Mouse (Mus musculus): ENCODE measurements around the gene Tubal3.
A peak's percentile ranks its signal among the peaks of the same experiment; 100 is the strongest.
"Not testable (repeated sequence)": the region's sequence is repeated elsewhere in the genome, so short reads cannot be mapped to it uniquely, and the experiment has no call there.

Gene Tubal3

GRCm38 (mm10) chr13:3917571-3918311 is at the start of gene Tubal3, which contains the start of gene Net1:
Gene Tubal3 (plus strand): TSS chr13:3918274.
Gene Net1 (minus strand): TSS chr13:3918220.
- peak; percentile 92 for DNase-seq (ENCODE audit: low read depth, low spot score)

GRCm38 (mm10) chr13:3869901-3870300 is 48.2 kb upstream of the Tubal3 start:
- no peak for DNase-seq (ENCODE audit: low read depth, low spot score)

GRCm38 (mm10) chr13:3872832-3873231 is 45.2 kb upstream of the Tubal3 start:
- no peak for DNase-seq (ENCODE audit: low read depth, low spot score)

- DNase-seq (ENCODE audit: low read depth, low spot score) = no peak
Measured at GRCm38 (mm10) chr13:3876448-3876847, 41.6 kb upstream of the Tubal3 start.

GRCm38 (mm10) chr13:3877185-3877584 is 40.9 kb upstream of the Tubal3 start:
- no peak for DNase-seq (ENCODE audit: low read depth, low spot score)

GRCm38 (mm10) chr13:3877679-3878220 is 40.3 kb upstream of the Tubal3 start:
- DNase-seq (ENCODE audit: low read depth, low spot score) = no peak

- no peak for DNase-seq (ENCODE audit: low read depth, low spot score)
Measured at GRCm38 (mm10) chr13:3886663-3887062, 31.4 kb upstream of the Tubal3 start.

GRCm38 (mm10) chr13:3889111-3889510 is 29.0 kb upstream of the Tubal3 start:
- DNase-seq (ENCODE audit: low read depth, low spot score) = no peak

GRCm38 (mm10) chr13:3890061-3890460 is 28.0 kb upstream of the Tubal3 start:
- peak; percentile 52 for DNase-seq (ENCODE audit: low read depth, low spot score)

- no peak for DNase-seq (ENCODE audit: low read depth, low spot score)
Measured at GRCm38 (mm10) chr13:3891479-3892087, 26.5 kb upstream of the Tubal3 start.

GRCm38 (mm10) chr13:3892601-3893000 is 25.5 kb upstream of the Tubal3 start:
- no peak for DNase-seq (ENCODE audit: low read depth, low spot score)

- DNase-seq (ENCODE audit: low read depth, low spot score) = peak; percentile 91
Measured at GRCm38 (mm10) chr13:3893126-3893734, 24.8 kb upstream of the Tubal3 start.

- no peak for DNase-seq (ENCODE audit: low read depth, low spot score)
Measured at GRCm38 (mm10) chr13:3894549-3894948, 23.5 kb upstream of the Tubal3 start.

GRCm38 (mm10) chr13:3895397-3895980 is 22.6 kb upstream of the Tubal3 start:
- DNase-seq (ENCODE audit: low read depth, low spot score) = no peak

GRCm38 (mm10) chr13:3896032-3896431 is 22.0 kb upstream of the Tubal3 start:
- DNase-seq (ENCODE audit: low read depth, low spot score) = no peak

- peak; percentile 72 for DNase-seq (ENCODE audit: low read depth, low spot score)
Measured at GRCm38 (mm10) chr13:3896913-3897312, 21.2 kb upstream of the Tubal3 start.

GRCm38 (mm10) chr13:3898202-3898601 is 19.9 kb upstream of the Tubal3 start:
- DNase-seq (ENCODE audit: low read depth, low spot score) = not testable (repeated sequence)

- no peak for DNase-seq (ENCODE audit: low read depth, low spot score)
Measured at GRCm38 (mm10) chr13:3899301-3899700, 18.8 kb upstream of the Tubal3 start.

- DNase-seq (ENCODE audit: low read depth, low spot score) = no peak
Measured at GRCm38 (mm10) chr13:3907151-3907696, 10.8 kb upstream of the Tubal3 start.

- DNase-seq (ENCODE audit: low read depth, low spot score) = no peak
Measured at GRCm38 (mm10) chr13:3908262-3908661, 9.8 kb upstream of the Tubal3 start.

GRCm38 (mm10) chr13:3910356-3910755 is 7.7 kb upstream of the Tubal3 start:
- no peak for DNase-seq (ENCODE audit: low read depth, low spot score)

- DNase-seq (ENCODE audit: low read depth, low spot score) = no peak
Measured at GRCm38 (mm10) chr13:3913504-3913903, 4.6 kb upstream of the Tubal3 start.

Data from mesoderm, embryonic 11.5 days (tissue).